Mouse (Mus musculus): Measurements from ENCODE around the gene Ahrr. TPM values are rescaled to one million over a fixed set of nuclear protein-coding genes. Genes with fewer than 3 reads are reported as not detected.

The Ahrr gene
- total RNA-seq, 1 experiment from 2014 or later, result 0.69 TPM

Other genes starting within 250 kb of the Ahrr start
- gene Cep72, start 230.0 kb downstream of the Ahrr start, total RNA-seq (2017), result 8.9 and 11.8 TPM in 2 replicates
- not detected in 2 replicates for gene Slc9a3, start 170.9 kb downstream of the Ahrr start, total RNA-seq (2017)
- 42.3 and 67.1 TPM in 2 replicates for gene Exoc3, start 83.6 kb downstream of the Ahrr start, total RNA-seq (2017)
- gene Pdcd6, start 25.2 kb upstream of the Ahrr start, total RNA-seq (2017), result 134 and 135 TPM in 2 replicates
- gene Sdha, start 57.9 kb upstream of the Ahrr start, total RNA-seq (2017), result 274 and 421 TPM in 2 replicates
- 45.0 and 64.3 TPM in 2 replicates for gene Ccdc127, start 58.0 kb upstream of the Ahrr start, total RNA-seq (2017)
- gene Lrrc14b, start 71.7 kb upstream of the Ahrr start, total RNA-seq (2017), result not detected in 2 replicates
- 3.9 and 7.8 TPM in 2 replicates for gene Zfp72, start 98.5 kb upstream of the Ahrr start, total RNA-seq (2017)
- 13.7 and 18.1 TPM in 2 replicates for gene Ftl1-ps1, start 107.4 kb upstream of the Ahrr start, total RNA-seq (2017)
- gene Zfp825, start 201.7 kb upstream of the Ahrr start, total RNA-seq (2017), result 8.1 and 13.9 TPM in 2 replicates